Mouse (Mus musculus) adrenal gland, adult 18-20 months (tissue): ENCODE results near the gene Mybpc1. TPM values are rescaled to one million over a fixed set of nuclear protein-coding genes. Genes with fewer than 3 reads are reported as not detected.
"Not testable (repeated sequence)": the region's sequence is repeated elsewhere in the genome, so short reads cannot be mapped to it uniquely, and the experiment has no call there.

Experiments used
- DNase-seq, 2 experiments: peaks; one replicate each; pipeline ENCODE4 v3.0.0; 2021 to 2022; ENCODE audit warnings: low spot score in 2 of 2
- total RNA-seq, 2 experiments: library from RNA; stranded (reverse); gene quantifications; 1 replicate in 1 of 2; 2 replicates in 1 of 2; pipeline ENCODE4 v1.2.3; 2021

Gene Mybpc1
- total RNA-seq, 2 experiments from 2014 or later, result 0.60 to 4.3 TPM

- DNase-seq, result no peak
Observed at GRCm38 (mm10) chr10:88557046-88557445, 47.9 kb downstream of the Mybpc1 start.

GRCm38 (mm10) chr10:88552738-88553137, 52.2 kb downstream of the Mybpc1 start:
- DNase-seq, result no peak

DNA sequence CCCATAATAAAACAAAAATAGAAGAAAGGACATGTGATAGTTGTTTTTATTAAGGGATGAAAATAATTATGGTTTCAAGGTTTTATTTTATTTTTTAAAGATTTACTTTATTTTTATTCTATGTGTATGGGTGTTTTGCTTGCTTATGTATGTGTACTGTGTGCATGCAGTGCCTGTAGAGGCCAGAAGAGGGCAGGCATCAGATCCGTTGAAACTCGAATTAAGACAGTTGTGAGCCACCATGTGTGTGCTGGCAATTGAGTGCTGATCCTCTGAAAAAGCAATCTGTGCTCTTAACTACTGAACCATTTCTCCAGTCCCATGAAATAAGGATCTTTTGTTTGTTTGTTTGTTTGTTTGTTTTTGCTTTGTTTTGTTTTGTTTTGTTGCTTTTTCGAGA, 54.7 kb downstream of the Mybpc1 start:
- no peak for DNase-seq

GRCm38 (mm10) chr10:88547635-88548034, 57.3 kb downstream of the Mybpc1 start:
- no peak for DNase-seq

GRCm38 (mm10) chr10:88530631-88531030, 74.3 kb downstream of the Mybpc1 start:
- DNase-seq, result no peak

DNA sequence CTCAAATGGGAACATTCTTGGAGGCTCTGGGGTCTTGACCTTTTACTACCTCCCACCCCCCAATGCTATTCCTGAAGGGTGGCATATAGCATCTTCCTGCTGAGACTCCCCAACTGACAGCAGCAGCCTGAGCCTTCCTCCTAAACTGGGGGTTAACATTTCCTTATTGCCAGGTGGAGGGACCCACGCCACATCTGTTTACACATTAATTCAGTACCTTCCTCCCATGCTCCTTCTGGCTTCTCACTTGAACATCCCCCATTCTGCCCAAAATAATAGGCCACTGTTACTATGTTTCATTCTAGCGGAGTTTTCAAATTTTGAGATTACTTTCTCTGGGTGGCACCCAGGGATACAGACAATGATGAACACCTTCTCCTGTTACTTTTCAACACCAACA, 80.9 kb downstream of the Mybpc1 start:
- no peak for DNase-seq

- no peak for DNase-seq
Observed at GRCm38 (mm10) chr10:88523212-88523611, 81.7 kb downstream of the Mybpc1 start.

- no peak for DNase-seq
Observed at GRCm38 (mm10) chr10:88522795-88523194, 82.2 kb downstream of the Mybpc1 start.

- DNase-seq, result not testable (repeated sequence)
Observed at GRCm38 (mm10) chr10:88515049-88515448, 89.9 kb downstream of the Mybpc1 start.

DNA sequence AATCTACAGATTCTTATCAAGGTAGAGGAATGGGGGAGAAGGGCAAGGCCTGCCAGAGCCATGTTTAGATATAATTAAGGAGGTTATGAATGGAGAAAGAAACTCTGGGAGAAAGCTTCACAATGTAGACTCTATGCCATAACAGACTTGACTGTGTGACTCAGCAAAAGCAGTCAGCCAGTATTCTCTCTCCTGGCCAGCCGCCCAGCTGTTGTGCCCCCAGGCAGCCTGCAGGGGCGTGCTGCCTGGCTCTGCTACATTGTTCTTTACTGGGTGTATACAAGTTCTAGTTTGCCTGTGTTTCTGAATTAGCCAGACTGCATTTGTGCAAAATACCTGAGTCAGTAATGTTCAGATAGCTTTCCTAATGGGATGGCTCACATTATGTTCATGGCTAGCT, 90.5 kb downstream of the Mybpc1 start:
- peak; percentile 55 to 64 for DNase-seq

DNA sequence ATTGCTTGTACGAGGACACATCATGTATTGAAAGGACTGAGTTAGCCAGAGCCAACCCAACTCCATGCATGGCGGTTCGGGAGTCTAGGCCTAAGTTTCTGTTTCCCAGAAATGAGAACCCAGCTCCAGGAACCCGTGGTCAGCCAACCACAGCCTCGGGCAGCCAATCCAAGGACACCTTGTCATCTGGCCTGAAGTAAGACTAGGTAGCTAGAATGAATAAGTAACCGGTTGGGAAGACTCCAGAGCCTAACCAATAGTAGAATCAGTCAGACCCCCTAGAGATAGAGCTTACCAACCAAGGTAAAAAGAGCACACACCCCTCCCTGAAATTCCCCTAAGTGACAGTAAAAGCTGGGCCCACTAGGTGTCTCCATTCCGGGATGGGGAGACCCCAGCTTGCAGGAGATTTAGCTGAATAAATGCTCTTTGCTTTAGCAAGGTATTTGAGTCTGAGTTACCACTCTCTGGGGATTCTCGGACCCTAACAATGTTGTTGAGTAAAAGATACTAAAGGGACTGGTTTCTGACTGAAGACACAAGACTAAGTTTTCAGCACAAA, 91.3 kb downstream of the Mybpc1 start:
- no peak for DNase-seq

- no peak for DNase-seq
Observed at GRCm38 (mm10) chr10:88511355-88511754, 93.6 kb downstream of the Mybpc1 start.

- peak in 1 of 2 experiments; percentile 19 for DNase-seq
Observed at GRCm38 (mm10) chr10:88510503-88511271, 94.3 kb downstream of the Mybpc1 start.

- no peak for DNase-seq
Observed at GRCm38 (mm10) chr10:88507691-88508143, 97.2 kb downstream of the Mybpc1 start.

DNA sequence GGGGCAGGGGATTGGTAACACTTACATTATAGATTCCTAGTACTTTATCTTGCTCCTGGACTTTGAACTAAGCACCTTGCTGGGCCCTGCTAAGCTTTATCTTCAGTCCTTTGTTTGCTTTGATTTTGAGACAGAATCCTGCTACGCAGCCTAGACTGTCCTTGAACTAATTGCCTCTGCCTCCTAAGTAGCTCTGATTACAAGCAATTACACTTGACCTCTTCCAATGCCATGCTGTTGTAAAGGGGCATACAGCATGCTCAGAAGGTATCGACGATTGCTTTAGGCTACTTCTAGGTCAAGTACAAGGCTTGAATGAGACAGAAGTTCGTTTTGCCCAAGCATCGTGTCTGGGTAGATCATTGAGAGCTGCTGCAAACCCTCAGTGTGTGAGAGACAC, 99.7 kb downstream of the Mybpc1 start:
- DNase-seq, result no peak

GRCm38 (mm10) chr10:88504481-88504880, 100.5 kb downstream of the Mybpc1 start:
- DNase-seq, result no peak

DNA sequence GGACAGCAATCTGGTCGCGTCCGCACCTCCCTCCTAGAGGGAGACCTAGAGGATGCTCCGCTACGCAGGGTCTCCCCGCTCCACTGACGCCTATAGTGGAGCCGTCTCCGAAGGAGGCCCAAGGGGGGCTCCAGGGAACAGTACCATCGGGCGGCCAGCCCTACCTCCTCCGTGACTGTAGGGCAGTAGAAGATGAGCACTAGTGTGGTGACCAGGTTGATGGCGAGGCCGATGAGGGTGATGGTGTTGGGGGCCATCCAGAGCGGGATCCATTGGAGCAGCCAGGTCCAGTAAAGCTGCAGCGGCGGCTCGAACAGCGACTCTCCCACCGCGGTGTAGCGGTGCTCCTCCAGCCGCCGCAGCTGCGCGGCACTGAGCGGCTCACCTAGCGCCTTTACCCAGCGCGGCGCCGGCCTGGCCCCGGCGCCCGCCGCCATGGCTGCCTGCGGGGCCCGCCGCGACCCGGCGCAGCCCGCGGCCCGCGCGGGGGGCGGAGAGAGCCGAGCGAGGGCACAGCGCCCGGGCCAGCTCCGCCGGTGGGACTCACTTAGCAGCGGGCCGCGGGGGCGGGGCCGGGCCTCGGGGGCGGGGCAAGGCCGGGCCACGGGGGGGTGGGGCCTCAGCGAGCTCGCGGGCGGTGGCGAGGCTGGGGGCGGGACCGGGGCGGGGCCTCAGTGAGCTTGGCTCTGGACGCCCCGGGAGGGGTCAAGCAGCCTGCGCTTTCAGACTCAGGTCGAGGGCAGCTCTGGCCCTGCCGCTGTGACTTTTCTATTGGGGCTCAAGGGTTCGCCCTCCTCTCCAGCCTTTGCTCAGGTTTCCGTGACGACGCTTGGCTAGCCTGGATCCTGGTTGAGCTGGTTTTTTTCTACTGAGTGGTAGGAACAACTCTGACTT, 101.3 kb downstream of the Mybpc1 start, which contains the start of gene Chpt1:
Gene Chpt1 (minus strand): TSS at position 653 of the 894 bp plus-strand sequence.
- DNase-seq, result peak; percentile 88 to 92

DNA sequence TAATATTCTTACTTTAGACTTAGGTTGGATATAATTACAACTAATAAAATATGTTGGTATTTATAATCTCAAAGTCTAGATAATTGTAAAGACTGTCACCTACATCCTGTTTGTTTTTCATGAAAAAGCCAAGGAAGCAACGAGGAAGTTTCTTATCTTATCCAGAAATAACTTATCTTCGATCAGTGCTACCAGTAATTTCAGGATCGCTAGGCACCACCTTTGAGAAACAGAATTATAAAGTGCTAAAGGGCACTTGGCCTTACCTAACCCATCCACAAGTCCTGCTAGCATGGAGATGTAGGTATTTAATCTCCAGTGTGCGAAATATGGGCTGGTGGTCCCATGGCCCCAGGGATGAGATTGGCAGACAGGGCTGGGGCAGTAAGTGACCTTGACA, 102.0 kb downstream of the Mybpc1 start:
- no peak for DNase-seq

DNA sequence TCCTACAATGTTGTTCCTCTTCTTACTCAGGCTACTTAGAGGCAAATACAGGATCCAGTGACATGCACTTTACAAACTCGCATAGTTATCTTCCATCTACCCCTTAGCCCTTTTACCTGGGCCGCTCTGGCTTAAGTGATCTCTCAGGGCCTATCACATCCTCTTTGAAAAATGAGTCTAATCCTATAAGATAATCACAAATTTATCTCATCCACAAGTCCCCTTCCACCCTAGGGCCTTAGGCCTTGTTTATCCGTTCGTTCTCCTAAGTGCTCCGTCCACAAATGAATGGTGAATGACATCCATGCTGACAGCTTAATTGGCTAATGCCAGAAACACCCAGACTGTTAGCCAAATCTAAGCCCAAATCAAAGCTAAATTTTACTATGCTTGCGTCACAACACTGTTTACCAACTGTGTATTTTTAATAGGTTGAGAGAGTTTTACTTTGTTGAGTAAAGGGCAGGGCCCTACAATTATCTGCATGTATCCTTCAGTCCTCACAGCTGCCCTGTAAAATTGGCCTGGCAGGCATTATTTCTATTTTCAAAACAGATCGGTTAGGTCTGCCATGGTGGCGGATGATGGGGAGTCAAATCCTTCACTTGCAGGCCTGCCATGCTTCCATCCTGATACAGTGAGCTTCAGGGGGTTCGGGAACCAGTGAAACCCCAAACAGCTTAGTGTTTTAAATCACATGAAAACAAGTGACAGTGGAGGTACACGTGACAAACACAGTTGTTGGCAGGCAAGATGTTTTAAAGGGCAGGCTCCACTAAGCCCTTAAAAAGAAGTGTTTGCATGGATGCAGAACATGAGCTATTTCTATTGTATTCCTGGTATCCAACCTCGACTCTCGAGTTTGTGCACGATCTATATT, 102.8 kb downstream of the Mybpc1 start:
- no peak for DNase-seq

DNA sequence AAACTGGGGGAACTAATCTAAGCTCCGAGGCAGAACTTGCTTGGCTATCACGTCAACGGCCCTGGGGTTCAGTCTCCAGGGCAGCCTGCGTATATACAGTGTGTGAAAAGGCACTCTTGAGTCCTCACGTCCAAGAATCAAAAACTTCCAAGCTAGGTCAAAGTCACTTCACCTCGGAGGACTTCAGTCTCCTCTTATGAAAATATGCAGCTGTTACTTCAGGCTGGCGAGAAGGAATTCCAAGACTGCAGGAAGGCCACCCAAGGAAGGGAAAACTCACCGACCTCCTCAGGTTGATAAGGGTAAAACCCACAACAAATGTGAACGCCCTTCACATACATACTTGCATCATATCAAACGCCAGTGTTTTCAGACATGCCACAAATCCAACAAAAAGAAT, 103.6 kb downstream of the Mybpc1 start:
- DNase-seq, result no peak

DNA sequence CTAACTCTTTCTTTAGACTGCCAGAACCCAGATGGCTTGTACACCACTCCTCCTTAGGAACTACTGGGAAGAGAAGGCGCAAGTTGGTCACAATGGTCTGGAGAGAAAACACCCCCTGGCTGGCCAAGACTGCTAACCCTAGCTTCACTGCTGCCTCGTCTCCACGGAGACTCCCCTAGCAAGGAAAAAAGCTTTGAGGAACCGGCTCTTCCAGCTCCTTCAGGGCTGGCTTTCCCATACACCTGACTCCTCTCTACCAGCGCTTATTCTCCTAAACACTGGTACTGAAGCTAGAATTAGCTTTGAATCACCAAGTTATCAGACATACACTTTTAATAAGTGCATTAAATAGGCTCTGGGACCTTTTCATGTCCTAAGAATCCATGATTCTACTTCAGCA, 105.0 kb downstream of the Mybpc1 start:
- no peak for DNase-seq
